Mouse (Mus musculus): ENCODE results near the gene Tsga8.

Gene Tsga8

GRCm38 (mm10) chrX:83487598-83487997 is at the start of gene Tsga8:
Tsga8 (minus strand) TSS chrX:83487924.
- no peak for DNase-seq
